Mouse (Mus musculus) lung, adult 2 months (tissue): Measurements from ENCODE around the gene Gm49396. TPM values are rescaled to one million over a fixed set of nuclear protein-coding genes. Genes with fewer than 3 reads are reported as not detected.

Experiments used
- DNase-seq: peaks from one replicate; pipeline ENCODE4 v3.0.0; 2022
- H3K4me1 ChIP-seq: fragments of 200-500 bp; 2 replicates; pipeline ENCODE4 v1.6.1; 2011; ENCODE audit warnings: low read length; ENCODE audit not compliant: control insufficient read depth, insufficient read depth
- H3K4me3 ChIP-seq: fragments of 200-500 bp; replicated peaks from 2 replicates; pipeline ENCODE3; 2011; ENCODE audit warnings: low read depth, mild to moderate bottlenecking, control low read depth, low read length; ENCODE audit errors: extremely low read depth
- CTCF ChIP-seq: fragments of 200-500 bp; IDR thresholded peaks from 2 replicates; pipeline ENCODE4 v1.5.1; 2011; ENCODE audit warnings: mild to moderate bottlenecking, low read length, control low read depth; ENCODE audit not compliant: insufficient read depth
- POLR2A ChIP-seq: fragments of 200-500 bp; IDR thresholded peaks from 2 replicates; pipeline ENCODE4 v1.6.1; 2011; ENCODE audit warnings: low read depth, mild to moderate bottlenecking, control low read depth, low read length, borderline replicate concordance; ENCODE audit errors: extremely low read depth
- WGBS: fragments of 180-500 bp; shearing (Covaris S2); methylation state at CpG from one replicate; pipeline ENCODE4 v1.1.7; 2018; 5-methylcytosine and 5-hydroxymethylcytosine counted together
- polyA plus RNA-seq: library from polyadenylated mRNA; depleted of rRNA; stranded (reverse); fragments of >200 nt; gene quantifications from 2 replicates; pipeline ENCODE4 v1.2.3, GENCODE M21; 2012

Gene Gm49396
- polyA plus RNA-seq, 1 experiment, result 3.9 TPM

- DNase-seq, result no peak
- Histone ChIP-seq H3K4me1 (peaks cover 8% of the 10 kb centered on the region), H3K4me3 (no peak overlapping the region)
- TF ChIP-seq POLR2A (no peak), CTCF (no peak)
- 62% methylated on average over 10 of the region's 10 CpGs for WGBS
Observed at GRCm38 (mm10) chr7:30593579-30594509, 30.7 kb downstream of the Gm49396 start.

GRCm38 (mm10) chr7:30594510-30595024 lies 31.4 kb downstream of the Gm49396 start:
- Histone ChIP-seq H3K4me3 (no peak overlapping the region), H3K4me1 (peaks cover 8% of the 10 kb centered on the region)
- DNase-seq, result no peak
- WGBS, result 57% methylated on average over 4 of the region's 4 CpGs
- TF ChIP-seq POLR2A (no peak), CTCF (no peak)

GRCm38 (mm10) chr7:30596093-30596492 lies 32.9 kb downstream of the Gm49396 start:
- no peak for TF ChIP-seq POLR2A
- no peak for TF ChIP-seq CTCF
- no peak for DNase-seq
- peaks cover 7% of the 10 kb centered on the region for H3K4me1 ChIP-seq
- 56% methylated on average over 5 of the region's 5 CpGs for WGBS
- H3K4me3 ChIP-seq, result no peak overlapping the region

GRCm38 (mm10) chr7:30596811-30597210 lies 33.7 kb downstream of the Gm49396 start:
- WGBS, result 55% methylated on average over 5 of the region's 5 CpGs
- no peak for DNase-seq
- peaks cover 7% of the 10 kb centered on the region for H3K4me1 ChIP-seq
- no peak overlapping the region for H3K4me3 ChIP-seq
- TF ChIP-seq CTCF (no peak), POLR2A (no peak)

- no peak for DNase-seq
- H3K4me3 ChIP-seq, result no peak within 1 kb of the TSS
- 0 out of 2 replicates have a peak, but pooled peaks cover 4% of the 10 kb centered on the region for H3K4me1 ChIP-seq
- 87% methylated on average over 12 of the region's 12 CpGs for WGBS
- TF ChIP-seq POLR2A (no peak), CTCF (no peak)
Observed at GRCm38 (mm10) chr7:30598786-30599185, 35.6 kb downstream of the Gm49396 start, which contains the start of gene Zbtb32. TSS of gene Zbtb32 (minus strand) at chr7:30598909.

- no peak overlapping the region for H3K4me3 ChIP-seq
- WGBS, result under 1% methylated on average over 16 of the region's 16 CpGs
- DNase-seq, result peak; percentile 96
- H3K4me1 ChIP-seq, result 0 out of 2 replicates have a peak, but pooled peaks cover 4% of the 10 kb centered on the region
- no peak for TF ChIP-seq CTCF
- peak; percentile 42; the same call in 1 of the 2 replicates for TF ChIP-seq POLR2A
Observed at GRCm38 (mm10) chr7:30599933-30600353, 36.8 kb downstream of the Gm49396 start.

- peak; percentile 75 for DNase-seq
Observed at GRCm38 (mm10) chr7:30600651-30601050, 37.5 kb downstream of the Gm49396 start.

GRCm38 (mm10) chr7:30602583-30602982 lies 39.4 kb downstream of the Gm49396 start:
- DNase-seq, result peak; percentile 81
- Histone ChIP-seq H3K4me3 (no peak overlapping the region), H3K4me1 (0 out of 2 replicates have a peak, but pooled peaks cover 4% of the 10 kb centered on the region)
- TF ChIP-seq POLR2A (peak; percentile 44; the same call in 1 of the 2 replicates), CTCF (no peak)
- 20% methylated on average over 3 of the region's 3 CpGs for WGBS

More at GRCm38 (mm10) chr7:30600651-30601050, 37.5 kb downstream of the Gm49396 start:
- TF ChIP-seq POLR2A (no peak), CTCF (no peak)
- H3K4me3 ChIP-seq, result no peak overlapping the region
- 61% methylated on average over 7 of the region's 7 CpGs for WGBS
- H3K4me1 ChIP-seq, result 0 out of 2 replicates have a peak, but pooled peaks cover 4% of the 10 kb centered on the region

- H3K4me1 ChIP-seq, result peaks cover 6% of the 10 kb centered on the region; the same call in 1 of the 2 replicates
- no peak for TF ChIP-seq POLR2A
- TF ChIP-seq CTCF, result no peak
- no peak overlapping the region for H3K4me3 ChIP-seq
- DNase-seq, result no peak
- WGBS, result 44% methylated on average over 8 of the region's 8 CpGs
Observed at GRCm38 (mm10) chr7:30604424-30604823, 41.3 kb downstream of the Gm49396 start.

- Histone ChIP-seq H3K4me3 (no peak overlapping the region), H3K4me1 (peaks cover 6% of the 10 kb centered on the region; the same call in 1 of the 2 replicates)
- TF ChIP-seq POLR2A (no peak), CTCF (no peak)
- no peak for DNase-seq
- WGBS, result 89% methylated on average over 8 of the region's 8 CpGs
Observed at GRCm38 (mm10) chr7:30604944-30605343, 41.8 kb downstream of the Gm49396 start.
